9 mouse cellular contexts compared by ENCODE assay signal in the genomic region with DNA sequence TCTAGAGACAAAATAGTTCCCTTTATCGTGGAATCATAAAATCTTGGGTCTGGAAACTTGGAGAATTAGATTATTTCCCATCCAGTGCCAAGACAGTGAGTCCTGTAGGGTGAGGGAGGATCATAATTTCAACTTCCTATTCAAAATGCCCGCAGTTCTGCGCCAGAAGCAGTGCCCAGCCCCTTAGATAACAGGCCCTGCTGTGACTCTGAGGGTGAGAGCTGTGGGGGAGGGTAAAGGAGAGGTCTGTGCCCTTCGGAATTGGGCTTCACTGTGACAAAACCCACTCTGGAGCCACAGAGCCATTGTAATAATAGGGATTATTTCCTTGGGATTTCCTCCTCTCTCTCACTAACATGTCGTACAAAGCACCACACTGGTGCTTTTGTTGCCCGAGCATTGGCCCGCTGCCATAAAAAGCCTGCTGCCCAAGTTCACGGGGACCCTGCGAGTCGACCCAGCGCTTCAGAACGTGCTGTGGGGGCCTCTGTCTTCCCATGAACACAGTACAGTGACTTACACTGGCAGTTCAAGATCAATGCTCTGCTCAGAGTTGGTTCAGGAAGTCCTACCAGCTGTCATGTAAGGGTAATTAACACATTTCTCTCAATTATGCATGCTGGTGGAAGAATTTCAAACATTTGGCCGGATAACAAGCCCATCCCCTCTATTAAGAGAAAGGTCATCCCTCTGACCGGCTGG.
DNase-seq lines count a peak whose midpoint lies in the region; ATAC-seq and TF ChIP-seq lines count a peak whose summit lies in the region.
"Had no signal": no experiment of that assay in that cellular context is flagged by ENCODE, and none has a peak within 500 bp of the region (broad histone marks: within the 10 kb centered on the region; RNA-seq: fewer than 3 reads in every experiment).

No protein-coding gene starts in this region.

- H3K4me2 ChIP-seq in heart, embryonic 11.5 days = peak overlapping the region; percentile 54
- H3K4me2 ChIP-seq in kidney, embryonic 14.5 days (replicated peaks; ENCODE audit: low read depth, low read length) = no peak overlapping the region; the same call in 1 of the 2 replicates
- peak overlapping the region; percentile 36 for H3K4me2 ChIP-seq in liver, postnatal 0 days (ENCODE audit: low read depth, low read length)
- H3K4me2 ChIP-seq in neural tube, embryonic 15.5 days = peak overlapping the region; percentile 25

- 0 out of 2 replicates have a peak overlapping the region, but pooled peaks have one; percentile 9 for H3K4me3 ChIP-seq in heart, embryonic 11.5 days (ENCODE audit: low read depth, low read length)
- H3K4me3 ChIP-seq in kidney, embryonic 14.5 days (ENCODE audit: low read length) = no peak overlapping the region
- H3K4me3 ChIP-seq in liver, postnatal 0 days (ENCODE audit: low read depth, low read length) = no peak overlapping the region
- no peak overlapping the region for H3K4me3 ChIP-seq in neural tube, embryonic 15.5 days (replicated peaks)

- no peaks in the 10 kb centered on the region for H3K27me3 ChIP-seq in heart, embryonic 11.5 days (ENCODE audit: control insufficient read depth, insufficient read depth, low read length)
- no peaks in the 10 kb centered on the region for H3K27me3 ChIP-seq in kidney, embryonic 14.5 days (ENCODE audit: control insufficient read depth, insufficient read depth, low read length)
- H3K27me3 ChIP-seq in liver, postnatal 0 days (ENCODE audit: insufficient read depth, low read length) = no peaks in the 10 kb centered on the region
- H3K27me3 ChIP-seq in neural tube, embryonic 15.5 days (replicated peaks) = no peaks in the 10 kb centered on the region
- H3K27me3 ChIP-seq: CH12.LX had no signal

- peaks cover 40% of the 10 kb centered on the region for H3K4me1 ChIP-seq in heart, embryonic 11.5 days (ENCODE audit: control insufficient read depth, insufficient read depth, low read length)
- H3K4me1 ChIP-seq in kidney, embryonic 14.5 days (ENCODE audit: control insufficient read depth, insufficient read depth, low read length) = peaks cover 28% of the 10 kb centered on the region
- H3K4me1 ChIP-seq in liver, postnatal 0 days (ENCODE audit: insufficient read depth) = peaks cover 4% of the 10 kb centered on the region; the same call in 1 of the 2 replicates
- H3K4me1 ChIP-seq in neural tube, embryonic 15.5 days = peaks cover 22% of the 10 kb centered on the region

- peak; percentile 55 for DNase-seq in gastrocnemius, postnatal 14 days
- DNase-seq in gastrocnemius, postnatal 25 days = no peak
- DNase-seq in cerebellum, postnatal 4 days (ENCODE audit: low spot score in 2 of 2) = peak; percentile 37 to 44
- peak; percentile 40 for DNase-seq in liver, postnatal 0 days

- ATAC-seq in heart, embryonic 11.5 days (replicated peaks; ENCODE audit: insufficient number of reproducible peaks, low FRiP score, low TSS enrichment) = peak; percentile 62; the same call in 1 of the 2 replicates
- peak; percentile 81 for ATAC-seq in kidney, embryonic 14.5 days (ENCODE audit: low FRiP score, low TSS enrichment)
- ATAC-seq in liver, postnatal 0 days = peak; percentile 65
- peak; percentile 86 for ATAC-seq in neural tube, embryonic 15.5 days (ENCODE audit: low FRiP score)
- no peak for ATAC-seq in inflammation-experienced regulatory T-cells, adult 6 months

- H3K9me3 ChIP-seq in heart, embryonic 11.5 days (replicated peaks; ENCODE audit: control insufficient read depth, low read length) = no peaks in the 10 kb centered on the region
- H3K9me3 ChIP-seq in kidney, embryonic 14.5 days (ENCODE audit: control insufficient read depth, low read length) = peaks cover 5% of the 10 kb centered on the region; the same call in 1 of the 2 replicates
- no peaks in the 10 kb centered on the region for H3K9me3 ChIP-seq in liver, postnatal 0 days (ENCODE audit: low read length)
- no peaks in the 10 kb centered on the region for H3K9me3 ChIP-seq in neural tube, embryonic 15.5 days (replicated peaks)

- peak overlapping the region; percentile 13; the same call in 1 of the 2 replicates for H3K9ac ChIP-seq in heart, embryonic 11.5 days (ENCODE audit: low read depth, low read length)
- H3K9ac ChIP-seq in kidney, embryonic 14.5 days (ENCODE audit: low read depth, low read length) = no peak overlapping the region
- H3K9ac ChIP-seq in liver, postnatal 0 days (replicated peaks) = no peak overlapping the region
- no peak overlapping the region for H3K9ac ChIP-seq in neural tube, embryonic 15.5 days (replicated peaks)

- no peak for TF ChIP-seq CTCF in liver, postnatal 0 days (IDR thresholded peaks at IDR 0.05; ENCODE audit: low read depth)

- TF ChIP-seq EP300 in liver, postnatal 0 days (IDR thresholded peaks at IDR 0.05; ENCODE audit: low read depth) = peak; percentile 24; the same call in 1 of the 2 replicates

- WGBS in heart, embryonic 11.5 days (ENCODE audit: insufficient replicate concordance) = 14% methylated on average over 14 of the region's 14 CpGs
- WGBS in kidney, embryonic 14.5 days = 24% methylated on average over 14 of the region's 14 CpGs
- WGBS in liver, postnatal 0 days (ENCODE audit: insufficient replicate concordance) = 31% methylated on average over 14 of the region's 14 CpGs
- 14% methylated on average over 14 of the region's 14 CpGs for WGBS in neural tube, embryonic 15.5 days

- H3K36me3 ChIP-seq in heart, embryonic 11.5 days (ENCODE audit: control insufficient read depth, insufficient read depth, low read length) = peaks cover 2% of the 10 kb centered on the region; the same call in 1 of the 2 replicates
- no peaks in the 10 kb centered on the region for H3K36me3 ChIP-seq in kidney, embryonic 14.5 days (ENCODE audit: control insufficient read depth, insufficient read depth, low read length)
- no peaks in the 10 kb centered on the region for H3K36me3 ChIP-seq in liver, postnatal 0 days (replicated peaks; ENCODE audit: insufficient read depth, low read length)
- H3K36me3 ChIP-seq in neural tube, embryonic 15.5 days = no peaks in the 10 kb centered on the region

- intact Hi-C loops in gastrocnemius, postnatal 14 days (cut with DNase I; ENCODE audit: low total_unique reads) = no loop called here

- peak overlapping the region; percentile 87 for H3K27ac ChIP-seq in heart, embryonic 11.5 days (ENCODE audit: low read depth, low read length)
- peak overlapping the region; percentile 63 for H3K27ac ChIP-seq in kidney, embryonic 14.5 days (ENCODE audit: low read depth, low read length)
- peak overlapping the region; percentile 46; the same call in 1 of the 2 replicates for H3K27ac ChIP-seq in liver, postnatal 0 days (ENCODE audit: low read depth)
- H3K27ac ChIP-seq in neural tube, embryonic 15.5 days (replicated peaks) = peak overlapping the region; percentile 62
